Mouse (Mus musculus): ENCODE measurements around the gene Crabp2.

Crabp2 gene

DNA sequence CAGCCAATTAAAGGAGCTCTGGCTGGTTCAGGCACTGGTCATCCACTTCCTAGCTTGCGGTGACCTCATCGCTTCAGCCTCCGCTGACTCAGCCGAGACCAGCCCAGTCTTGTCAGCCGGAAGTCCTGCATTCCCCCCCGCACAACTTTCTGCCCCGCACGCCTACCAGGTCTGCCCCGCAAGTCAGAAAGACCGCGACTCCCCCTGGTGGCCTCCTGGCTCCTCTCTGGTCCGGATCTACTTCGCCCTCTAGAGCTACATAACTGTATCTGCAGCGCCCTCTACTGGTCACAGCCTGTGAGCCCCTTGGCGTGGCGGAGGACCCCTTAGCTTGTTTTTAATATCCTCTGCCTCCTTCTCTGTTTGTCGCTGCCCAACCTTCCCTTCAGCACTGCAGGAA is 38.4 kb downstream of the Crabp2 start:
- DNase-seq = peak; percentile 99

DNA sequence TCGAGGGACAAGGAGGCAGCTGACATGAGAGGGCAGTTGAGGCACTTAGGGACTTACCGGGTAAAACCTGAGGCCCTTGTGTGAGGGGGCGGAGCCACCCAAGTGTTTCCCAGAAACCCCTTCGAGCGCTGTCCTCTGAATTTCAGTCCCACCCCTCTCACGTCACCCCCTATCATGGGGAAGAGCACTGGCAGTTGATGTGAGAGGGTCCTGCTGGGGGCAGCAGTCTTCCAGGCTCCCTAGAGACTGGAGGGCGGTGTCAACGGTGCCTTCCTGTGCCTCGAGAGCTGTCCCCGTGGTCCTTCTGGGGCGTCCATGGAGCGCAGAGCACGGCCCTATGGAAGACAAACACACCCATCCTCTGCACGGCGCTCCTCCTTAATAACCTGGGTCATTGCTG is 39.2 kb downstream of the Crabp2 start:
- DNase-seq = no peak

DNA sequence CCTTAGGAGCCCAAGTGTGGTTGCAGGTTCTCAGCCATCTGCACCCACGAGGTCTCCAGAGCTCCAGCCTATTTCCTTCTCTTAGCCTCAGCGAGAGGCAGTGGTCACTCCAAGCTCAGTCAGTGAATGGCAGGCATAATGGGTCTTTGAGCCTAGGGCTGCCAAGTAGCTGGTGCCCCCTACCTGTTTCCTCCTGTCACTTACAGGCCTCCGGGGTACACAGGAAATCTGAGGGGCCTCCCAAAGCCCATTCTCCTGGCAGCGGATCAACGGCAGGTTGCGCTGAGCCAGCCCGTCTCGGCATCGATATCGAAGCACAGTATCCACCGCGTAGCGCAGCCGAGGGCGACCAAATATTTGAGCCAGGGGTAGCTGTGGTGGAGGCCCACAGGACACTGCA is 39.6 kb downstream of the Crabp2 start:
- no peak for DNase-seq

DNA sequence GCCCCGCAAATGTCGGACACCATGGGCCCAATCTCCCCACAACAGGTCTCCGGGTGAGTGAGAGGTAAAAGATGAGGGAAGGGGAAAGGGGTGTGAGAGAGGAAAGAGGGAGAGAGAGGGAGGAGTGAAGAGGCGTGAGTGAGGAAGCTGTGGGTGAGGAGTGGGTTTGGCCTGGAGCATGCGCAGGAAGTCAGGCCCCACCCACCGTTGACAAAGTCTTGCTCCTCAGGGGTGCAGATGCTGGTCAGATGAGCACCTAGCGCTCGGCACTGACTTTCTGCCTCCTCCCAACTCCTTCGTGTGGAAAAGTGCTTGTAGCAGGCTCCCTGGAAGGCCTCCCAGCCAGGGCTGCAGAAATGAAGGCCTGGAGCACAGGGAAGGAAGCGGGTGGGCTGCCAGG is 41.5 kb downstream of the Crabp2 start:
- DNase-seq = no peak

DNA sequence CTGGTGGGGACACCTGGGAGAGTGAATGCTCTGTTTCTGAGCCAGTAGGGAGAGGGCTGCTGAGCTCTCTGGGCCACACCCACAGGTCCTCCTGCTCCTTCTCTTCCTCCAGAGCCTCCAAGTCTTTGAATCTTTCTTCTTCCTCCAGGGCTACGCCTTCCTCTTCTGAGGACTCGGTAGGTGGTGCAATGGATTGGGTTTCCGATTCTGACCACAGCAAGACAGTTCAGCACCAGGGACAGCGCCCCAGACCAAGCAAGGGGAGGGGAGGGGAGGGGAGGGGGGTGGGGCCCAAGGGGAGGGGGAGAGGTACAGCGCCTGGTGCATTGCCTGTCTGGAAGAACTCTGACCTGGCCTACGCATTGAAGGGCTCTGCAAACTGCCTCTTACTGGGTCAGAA is 45.0 kb downstream of the Crabp2 start:
- DNase-seq = no peak

DNA sequence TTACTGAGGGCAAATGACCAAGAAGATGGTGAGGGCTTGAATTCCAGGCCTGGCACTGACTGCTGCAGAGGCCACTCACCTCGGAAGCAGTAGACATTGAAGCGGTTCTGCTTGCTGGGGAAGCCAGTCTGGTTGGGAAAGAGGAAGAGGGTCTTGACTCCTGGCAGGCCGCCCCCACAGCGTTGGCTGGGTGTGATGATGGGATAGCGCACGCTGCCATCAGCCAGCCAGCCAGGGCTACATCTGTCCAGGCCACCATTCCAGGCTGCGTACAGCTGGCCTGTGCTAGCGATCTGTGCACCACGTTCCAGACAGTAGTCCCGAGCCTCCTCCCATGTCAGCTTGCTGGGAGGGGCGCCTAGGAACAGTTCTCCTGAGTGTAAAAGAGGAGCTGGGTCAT is 46.9 kb downstream of the Crabp2 start:
- no peak for DNase-seq

DNA sequence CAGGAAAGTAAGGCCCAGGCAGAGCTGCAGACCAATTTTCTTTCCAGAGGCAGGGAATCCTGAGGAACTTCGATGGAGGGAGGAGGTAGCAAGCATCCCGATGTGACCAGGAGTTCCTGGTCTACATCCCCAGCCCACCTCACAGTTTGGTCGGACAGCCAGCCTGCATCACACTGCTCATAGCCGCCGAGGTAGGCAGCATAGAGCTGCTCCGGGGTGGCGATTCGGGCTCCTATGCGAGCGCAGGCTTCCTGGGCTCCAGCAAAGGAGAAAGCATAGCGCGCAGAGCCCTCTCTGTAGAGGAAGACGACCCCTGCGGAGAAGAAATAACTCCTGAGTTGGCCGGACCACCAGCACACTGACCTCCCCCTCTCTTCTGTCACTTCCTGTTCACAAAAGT is 47.9 kb downstream of the Crabp2 start:
- DNase-seq = no peak

DNA sequence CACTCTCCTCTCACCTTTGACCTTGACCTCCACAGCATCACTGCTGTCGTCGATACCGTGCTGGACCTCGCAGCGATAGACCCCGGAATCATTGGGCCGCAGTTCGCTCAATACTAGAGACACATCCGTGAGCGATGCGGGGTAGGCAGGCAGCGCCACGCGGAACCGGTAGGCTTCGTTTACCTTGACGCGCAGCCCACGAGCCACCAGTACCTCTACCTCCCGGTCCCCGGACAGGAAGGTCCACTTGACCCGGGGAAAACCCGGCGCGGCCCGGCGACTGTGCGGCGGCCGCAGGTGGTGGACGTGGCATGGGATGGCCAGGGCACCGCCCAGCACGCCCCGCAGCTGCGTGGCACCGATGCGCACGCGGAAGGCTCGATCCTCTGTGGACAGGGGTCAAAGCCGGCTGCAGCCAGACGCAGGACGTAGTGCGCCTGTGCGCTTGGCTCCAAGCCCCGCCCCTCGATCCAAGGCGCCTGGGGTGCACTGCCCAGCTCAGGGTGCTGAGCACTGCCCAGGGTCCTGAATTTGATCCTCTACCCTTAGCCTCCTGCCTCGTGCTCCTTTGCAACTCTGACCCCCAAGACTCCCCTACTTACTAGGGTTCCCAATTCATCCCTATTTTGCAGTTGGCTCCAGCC is 48.6 kb downstream of the Crabp2 start:
- DNase-seq = no peak

DNA sequence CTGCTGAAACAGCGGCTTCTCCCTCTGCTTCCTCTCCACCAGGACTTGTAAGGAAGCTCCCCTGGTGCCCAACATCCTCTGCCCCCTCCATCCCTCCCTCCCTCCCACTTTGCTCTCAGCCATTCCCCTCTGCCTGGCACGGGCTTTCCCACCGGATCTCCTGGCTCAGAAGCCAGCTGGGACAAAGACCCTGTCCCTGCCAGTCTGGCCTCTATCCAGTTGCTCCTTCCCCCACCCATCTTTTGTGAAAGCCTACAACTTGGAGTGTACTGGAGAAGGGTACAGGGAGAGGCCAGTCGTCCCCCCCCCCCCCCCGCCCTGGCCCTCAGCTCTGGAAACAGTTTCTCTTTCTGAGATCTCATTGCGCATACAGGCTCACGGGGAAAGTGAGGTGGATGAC is 50.3 kb downstream of the Crabp2 start:
- DNase-seq = peak; percentile 58

DNA sequence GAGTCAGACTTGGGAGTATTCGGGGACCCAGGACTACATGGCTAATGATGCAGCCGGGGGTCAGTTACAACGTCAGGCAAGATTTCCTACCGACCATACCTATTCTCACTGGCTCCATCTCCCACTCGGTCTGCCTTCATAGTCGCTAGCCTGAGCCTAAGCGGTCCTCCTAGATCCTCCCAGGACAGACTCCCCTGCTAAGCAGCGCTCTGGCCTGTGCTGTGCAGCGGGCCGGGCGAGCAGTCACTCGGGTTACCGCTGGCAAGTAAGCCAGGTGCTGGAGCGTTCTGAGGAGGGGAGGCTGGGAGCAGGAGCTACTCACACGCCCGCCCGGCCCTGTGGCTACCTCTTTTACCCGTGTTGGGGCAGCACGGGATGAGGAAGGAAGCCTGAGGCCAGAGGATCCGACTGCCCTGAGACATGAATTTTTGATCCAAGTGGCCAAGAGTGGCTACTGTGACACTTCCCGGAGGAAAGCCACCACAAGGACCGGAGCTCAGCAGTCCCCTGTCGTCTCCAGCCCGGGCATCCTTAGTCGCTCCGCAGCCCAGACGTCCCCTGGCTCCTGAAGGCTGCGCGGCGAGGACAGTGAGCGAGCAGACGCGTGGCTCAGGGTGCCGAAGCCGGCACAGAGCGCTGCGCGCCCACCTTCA is 50.9 kb downstream of the Crabp2 start:
- no peak for DNase-seq

DNA sequence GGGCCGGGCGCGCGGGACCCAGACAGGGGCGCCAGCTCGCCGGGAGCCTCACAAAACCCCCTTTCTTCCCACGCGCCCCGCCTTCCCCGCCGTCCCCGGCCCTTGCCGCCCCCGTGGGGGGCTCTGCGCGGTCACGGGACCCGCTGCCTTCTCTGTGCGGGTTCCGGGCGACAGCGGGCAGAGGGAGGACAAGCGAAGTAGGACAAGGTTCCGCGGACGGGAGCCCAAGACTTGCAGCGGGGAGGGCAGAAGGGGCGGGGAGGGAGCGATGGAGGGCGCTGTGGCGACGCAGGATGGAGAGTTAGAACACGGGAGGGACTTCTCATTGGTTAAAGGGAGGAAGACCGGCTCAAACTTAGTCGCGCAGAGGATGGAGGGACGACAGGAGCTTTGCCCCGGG is 51.7 kb downstream of the Crabp2 start, which contains the start of gene Bcan:
Gene Bcan (minus strand): TSS at position 50 of the 400 bp plus-strand sequence.
- DNase-seq = peak; percentile 70

DNA sequence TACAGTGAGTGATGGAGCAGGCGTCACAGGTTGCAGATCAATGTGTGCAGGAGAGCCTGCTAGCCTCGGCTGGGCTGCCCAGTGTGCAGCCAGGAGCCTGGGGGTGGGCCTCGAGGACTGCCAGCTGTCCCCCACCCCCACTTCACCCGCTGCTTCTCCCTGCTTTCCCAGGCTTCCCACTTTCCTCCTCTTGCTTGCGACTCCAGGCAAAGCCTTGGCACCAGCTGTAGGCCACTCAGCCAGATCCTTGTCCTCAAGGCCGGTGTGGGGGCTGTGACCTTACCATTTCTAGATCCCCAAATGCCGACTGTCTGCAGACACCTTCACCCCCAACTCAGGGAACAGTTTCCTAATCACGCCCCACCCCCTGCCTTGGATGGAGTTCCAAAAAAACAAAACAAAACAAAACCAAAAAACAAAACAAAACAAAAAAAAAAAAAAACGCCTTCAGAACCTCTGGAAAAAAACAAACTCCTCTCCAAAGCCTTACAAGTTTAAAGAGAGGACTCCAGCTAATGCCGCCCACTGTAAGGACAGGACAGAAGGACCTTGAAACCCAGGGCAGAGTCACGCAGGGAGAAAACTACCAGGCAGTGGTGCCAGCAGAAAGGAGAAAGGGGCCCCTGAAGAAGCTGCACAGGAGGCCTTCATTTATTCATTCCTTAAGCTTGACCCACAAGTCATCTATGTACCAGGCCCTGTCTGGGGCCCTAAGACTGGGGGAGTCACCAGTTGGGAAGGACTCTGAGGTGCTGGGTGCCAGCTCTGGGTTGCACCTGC is 52.5 kb downstream of the Crabp2 start:
- no peak for DNase-seq

DNA sequence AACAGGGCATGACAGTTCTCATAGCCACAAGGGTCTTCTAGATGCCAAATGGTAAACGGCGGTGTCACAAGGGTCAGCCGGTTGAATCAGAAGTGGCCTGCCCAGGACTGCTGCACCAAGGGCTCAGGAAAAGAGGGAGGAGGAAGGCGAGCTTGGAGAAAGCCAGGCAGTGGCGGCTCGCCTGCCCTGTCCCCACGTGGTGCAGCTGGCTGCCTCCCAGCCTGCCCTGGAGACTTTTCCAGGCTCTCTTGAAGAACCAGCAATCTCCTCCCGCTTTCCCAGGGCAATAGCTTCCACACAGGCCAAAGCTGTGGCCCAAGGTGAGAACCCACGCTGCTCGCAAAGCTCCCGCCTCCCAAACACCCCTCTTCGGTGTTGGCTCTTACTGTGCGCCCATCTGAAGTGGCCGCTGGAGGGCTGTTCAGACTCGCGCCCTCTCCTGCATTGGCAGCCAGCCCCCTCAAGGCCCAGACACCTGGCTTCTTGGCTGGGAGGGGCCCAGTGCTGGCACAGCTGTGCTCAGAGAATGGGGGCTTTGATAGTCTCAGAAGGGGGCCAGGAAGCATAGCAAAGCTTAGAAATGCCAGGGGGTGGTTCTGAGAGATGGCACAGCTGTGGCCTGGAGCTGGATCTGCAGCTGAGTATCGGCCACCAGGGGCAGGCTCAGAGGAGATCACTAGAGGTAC is 54.0 kb downstream of the Crabp2 start:
- DNase-seq = no peak

Data from right cerebral cortex, postnatal 14 days (tissue).